Mouse (Mus musculus) embryonic facial prominence, embryonic 14.5 days (tissue): ENCODE measurements around the gene Kcna5. TPM values are rescaled to one million over a fixed set of nuclear protein-coding genes. Genes with fewer than 3 reads are reported as not detected.

Experiments used
- ATAC-seq: fragments of 200-750 bp; cut with Nextera tagmentation; 2 replicates; pipeline ENCODE4 v1.8.0; 2017; ENCODE audit warnings: low read depth, moderate number of reproducible peaks, moderate TSS enrichment
- DNase-seq: peaks from one replicate; pipeline ENCODE4 v3.0.0-alpha.2; 2015; ENCODE audit warnings: low spot score
- H3K27ac ChIP-seq: fragments of 300-500 bp; sonication (generic); replicated peaks from 2 replicates; pipeline ENCODE4 v1.5.1; 2014; ENCODE audit warnings: low read depth, mild to moderate bottlenecking, low read length, moderate library complexity
- H3K27me3 ChIP-seq: fragments of 300-500 bp; sonication (generic); replicated peaks from 2 replicates; pipeline ENCODE4 v1.6.1; 2014; ENCODE audit warnings: low read length; ENCODE audit not compliant: control insufficient read depth, insufficient read depth
- H3K36me3 ChIP-seq: fragments of 300-500 bp; sonication (generic); 2 replicates; pipeline ENCODE4 v1.6.1; 2014; ENCODE audit warnings: low read length, mixed read lengths; ENCODE audit not compliant: control insufficient read depth, insufficient read depth
- H3K4me1 ChIP-seq: fragments of 300-500 bp; sonication (generic); 2 replicates; pipeline ENCODE4 v1.6.1; 2014; ENCODE audit warnings: antibody characterized with exemption, low read length; ENCODE audit not compliant: control insufficient read depth, insufficient read depth
- H3K4me2 ChIP-seq: fragments of 300-500 bp; sonication (generic); 2 replicates; pipeline ENCODE4 v1.6.1; 2014; ENCODE audit warnings: low read depth, mild to moderate bottlenecking, low read length, moderate library complexity, mixed read lengths
- H3K4me3 ChIP-seq: fragments of 300-500 bp; sonication (generic); 2 replicates; pipeline ENCODE4 v1.5.1; 2014; ENCODE audit warnings: low read depth, mild to moderate bottlenecking, low read length
- H3K9ac ChIP-seq: fragments of 300-500 bp; sonication (generic); 2 replicates; pipeline ENCODE4 v1.6.1; 2014; ENCODE audit warnings: low read depth, mild to moderate bottlenecking, low read length, moderate library complexity, mixed read lengths
- H3K9me3 ChIP-seq: fragments of 300-500 bp; sonication (generic); 2 replicates; pipeline ENCODE4 v1.6.1; 2016; ENCODE audit warnings: low read length; ENCODE audit not compliant: control insufficient read depth
- WGBS: fragments of 180-500 bp; shearing (Covaris S2); extraction: QIAGEN DNeasy Blood & Tissue Kit; methylation state at CpG from one replicate; pipeline ENCODE4 v1.1.7; 2014; 5-methylcytosine and 5-hydroxymethylcytosine counted together
- polyA plus RNA-seq: library from polyadenylated mRNA; unstranded; fragments of >200 nt; fragmentation: Nextera tagmentation; extraction: Ambion mirVana; gene quantifications from 2 replicates; pipeline ENCODE4 v1.2.1, GENCODE M21; 2014

The Kcna5 gene
- polyA plus RNA-seq, 1 experiment from 2014 or later = 6.8 TPM

DNA sequence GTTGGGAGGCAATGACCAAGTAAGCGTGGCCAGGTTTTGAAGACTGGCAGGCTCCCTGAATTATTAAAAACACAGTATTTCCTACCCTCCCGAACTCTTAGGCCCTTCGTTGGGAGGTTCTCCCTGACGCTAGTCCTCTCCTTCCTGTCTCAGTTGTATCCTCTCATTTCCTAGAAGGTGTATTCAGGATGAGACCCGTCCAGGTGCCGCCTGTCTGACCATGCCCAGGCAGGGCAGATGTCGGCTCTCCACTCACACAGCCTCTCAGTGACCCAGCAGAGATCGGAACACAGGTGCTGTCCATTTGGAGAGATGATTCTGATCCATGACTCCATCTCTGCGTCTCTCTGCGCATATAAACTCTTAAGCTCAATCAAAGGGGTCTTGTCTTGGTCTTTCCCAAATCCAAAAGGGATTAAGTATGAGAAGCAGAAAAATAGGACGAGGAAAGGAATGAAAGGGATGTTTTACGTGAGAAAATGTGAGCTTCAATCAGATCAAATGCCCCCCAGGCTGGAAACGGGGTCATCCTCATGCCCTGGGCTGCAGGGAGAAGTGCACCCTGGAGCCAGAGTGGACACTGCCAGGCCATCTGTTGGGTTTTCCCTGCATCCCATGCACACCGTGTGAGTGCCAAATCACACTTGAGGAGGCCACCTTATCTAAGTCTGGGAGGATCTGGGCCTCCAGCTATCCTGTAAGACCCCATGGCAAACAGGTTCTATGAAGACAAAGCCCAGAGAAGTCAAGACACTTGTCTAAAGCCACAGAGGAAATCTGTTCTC, 33.0 kb upstream of the Kcna5 start:
- Histone ChIP-seq H3K4me2 (no peak overlapping the region), H3K36me3 (no peaks in the 10 kb centered on the region), H3K9me3 (no peaks in the 10 kb centered on the region), H3K4me3 (no peak overlapping the region), H3K27ac (no peak overlapping the region), H3K9ac (no peak overlapping the region), H3K27me3 (no peaks in the 10 kb centered on the region), H3K4me1 (no peaks in the 10 kb centered on the region)
- 75% methylated on average over 14 of the region's 14 CpGs for WGBS
- ATAC-seq (no peak), DNase-seq (no peak)

DNA sequence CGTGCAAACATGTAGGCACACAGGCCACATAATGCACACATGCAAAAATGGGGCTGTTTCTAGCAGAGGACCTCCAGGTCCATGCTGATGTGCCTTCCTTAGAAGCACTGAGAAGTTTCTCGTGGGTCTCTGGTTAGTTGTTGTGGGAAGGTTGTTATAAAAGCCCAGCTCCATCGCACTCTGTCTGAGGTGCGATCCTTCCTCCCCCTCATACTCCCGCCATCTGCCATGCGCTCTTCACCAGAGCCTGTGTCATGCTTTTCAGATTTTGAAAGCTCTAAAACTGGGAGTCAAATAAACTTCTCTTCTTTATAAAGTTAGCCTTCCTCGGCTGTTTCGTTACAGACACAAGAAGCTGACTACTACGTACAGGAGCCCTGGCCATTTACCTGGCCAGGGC, 32.1 kb upstream of the Kcna5 start:
- Histone ChIP-seq H3K4me1 (no peaks in the 10 kb centered on the region), H3K27ac (no peak overlapping the region), H3K4me2 (no peak overlapping the region), H3K4me3 (no peak overlapping the region), H3K9ac (no peak overlapping the region), H3K36me3 (no peaks in the 10 kb centered on the region), H3K27me3 (no peaks in the 10 kb centered on the region), H3K9me3 (no peaks in the 10 kb centered on the region)
- DNase-seq (no peak), ATAC-seq (no peak)
- 93% methylated on average over 9 of the region's 9 CpGs for WGBS

DNA sequence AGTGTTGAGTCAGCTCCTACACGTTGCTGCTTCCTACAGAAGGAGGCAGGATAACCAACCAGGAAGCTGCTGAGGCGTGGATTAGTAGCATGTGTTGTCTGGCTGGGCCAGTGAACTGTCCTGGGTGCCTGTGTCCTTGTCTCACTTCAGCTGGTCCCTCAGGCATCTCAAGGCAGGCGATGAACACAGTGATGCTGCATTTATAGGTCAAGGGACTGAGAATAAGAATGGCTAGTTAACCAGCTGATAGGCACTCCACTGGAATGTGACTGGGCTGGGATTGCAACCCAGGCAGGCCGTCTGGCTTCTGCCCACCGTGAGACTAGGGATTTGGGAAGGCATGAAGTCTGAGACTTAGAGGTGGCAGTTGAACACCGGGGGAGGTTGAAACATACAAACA, 29.2 kb upstream of the Kcna5 start:
- DNase-seq (no peak), ATAC-seq (no peak)
- Histone ChIP-seq H3K4me3 (no peak overlapping the region), H3K9me3 (no peaks in the 10 kb centered on the region), H3K4me2 (no peak overlapping the region), H3K27me3 (no peaks in the 10 kb centered on the region), H3K9ac (no peak overlapping the region), H3K4me1 (no peaks in the 10 kb centered on the region; the same call in 1 of the 2 replicates), H3K36me3 (no peaks in the 10 kb centered on the region), H3K27ac (no peak overlapping the region)
- WGBS = 57% methylated on average over 6 of the region's 6 CpGs

DNA sequence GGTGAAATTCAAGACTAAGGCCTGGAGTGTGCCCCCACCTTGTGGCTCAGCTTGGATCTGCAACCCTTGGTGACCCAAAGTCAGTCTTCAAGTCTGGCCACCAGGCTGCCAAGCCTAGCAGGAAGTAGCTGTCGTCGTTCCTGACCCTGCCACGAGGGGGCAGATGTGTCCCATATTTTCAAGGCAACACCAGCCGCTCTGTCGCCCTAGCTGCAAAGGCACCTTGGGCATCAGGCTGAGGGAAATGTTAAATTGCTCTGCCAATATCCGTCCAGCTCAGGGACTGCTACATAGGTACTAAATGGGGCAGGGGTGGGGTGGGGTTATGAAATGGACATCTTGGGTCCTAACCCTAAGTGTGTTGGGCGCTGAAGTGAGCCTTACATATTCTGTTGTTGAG, 28.7 kb upstream of the Kcna5 start:
- Histone ChIP-seq H3K4me2 (no peak overlapping the region), H3K9ac (no peak overlapping the region), H3K36me3 (no peaks in the 10 kb centered on the region), H3K27me3 (no peaks in the 10 kb centered on the region), H3K4me1 (no peaks in the 10 kb centered on the region; the same call in 1 of the 2 replicates), H3K27ac (no peak overlapping the region), H3K9me3 (no peaks in the 10 kb centered on the region), H3K4me3 (no peak overlapping the region)
- DNase-seq (peak; percentile 85), ATAC-seq (no peak)
- 14% methylated on average over 7 of the region's 7 CpGs for WGBS

DNA sequence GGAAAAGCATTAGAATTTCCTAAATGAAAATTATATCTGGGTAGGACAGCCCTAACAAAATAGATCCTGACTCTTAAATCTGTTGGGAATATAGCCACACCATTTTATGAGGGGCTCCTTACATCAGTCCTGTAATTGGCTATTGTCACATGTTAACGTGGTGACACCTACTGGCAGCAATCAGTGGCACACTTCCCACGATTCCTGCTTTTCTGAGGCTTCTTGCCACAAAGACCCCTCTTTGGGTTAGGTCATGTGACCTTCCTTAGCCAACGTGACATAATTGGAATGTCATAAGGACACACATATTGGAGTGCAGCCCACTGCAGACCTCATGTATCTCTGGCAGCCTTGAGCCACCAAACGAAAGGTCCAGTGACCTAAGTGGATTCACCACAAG, 26.5 kb upstream of the Kcna5 start:
- Histone ChIP-seq H3K4me1 (no peaks in the 10 kb centered on the region; the same call in 1 of the 2 replicates), H3K4me2 (no peak overlapping the region), H3K9ac (no peak overlapping the region), H3K27me3 (no peaks in the 10 kb centered on the region), H3K27ac (no peak overlapping the region), H3K9me3 (no peaks in the 10 kb centered on the region), H3K36me3 (no peaks in the 10 kb centered on the region), H3K4me3 (no peak overlapping the region)
- ATAC-seq (no peak), DNase-seq (no peak)
- whole genome bisulfite sequencing = 33% methylated on average over 4 of the region's 4 CpGs

DNA sequence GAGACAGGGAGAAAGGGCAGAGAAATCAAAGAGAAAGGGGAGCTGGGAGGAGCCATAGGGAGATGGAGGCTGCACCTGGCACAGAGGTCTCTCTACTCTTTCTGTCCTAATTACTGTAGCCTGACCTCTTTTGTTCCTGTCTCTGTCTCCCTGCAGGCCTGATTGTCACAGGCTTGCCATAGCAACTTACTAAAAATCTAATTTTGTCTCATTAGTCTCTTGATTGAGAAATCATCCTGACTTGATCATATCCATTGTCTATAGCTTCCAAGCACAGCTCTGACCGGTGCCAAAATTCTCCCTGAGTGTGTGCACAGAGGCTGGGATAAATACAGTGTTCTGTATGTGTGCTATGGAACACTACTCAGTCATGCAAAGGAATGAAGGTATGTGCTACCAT, 25.5 kb upstream of the Kcna5 start:
- Histone ChIP-seq H3K4me2 (no peak overlapping the region), H3K4me1 (no peaks in the 10 kb centered on the region; the same call in 1 of the 2 replicates), H3K9me3 (no peaks in the 10 kb centered on the region), H3K4me3 (no peak overlapping the region), H3K36me3 (no peaks in the 10 kb centered on the region), H3K27me3 (no peaks in the 10 kb centered on the region), H3K9ac (no peak overlapping the region), H3K27ac (no peak overlapping the region)
- WGBS = 80% methylated on average over 1 of the region's 1 CpGs
- DNase-seq (no peak), ATAC-seq (no peak)

DNA sequence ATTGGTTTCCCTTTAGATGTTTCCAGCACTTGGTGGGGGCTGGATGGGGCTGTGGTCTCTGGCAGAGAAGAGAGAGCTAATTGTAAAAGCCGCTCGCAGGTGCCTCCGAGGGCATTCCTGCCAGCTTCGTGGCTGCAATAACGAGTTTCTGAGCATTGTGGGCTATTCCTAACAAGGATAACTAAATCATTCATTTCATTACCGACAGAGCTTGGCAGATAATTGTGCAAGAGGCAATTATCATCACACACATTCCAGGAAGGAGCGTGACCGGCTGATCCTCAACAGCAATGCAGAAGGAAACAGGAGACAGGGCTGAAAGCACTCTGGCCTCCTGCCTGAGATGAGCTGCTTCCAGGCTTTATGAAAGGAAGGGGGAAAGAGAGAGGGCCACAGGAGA, 24.8 kb upstream of the Kcna5 start:
- 19% methylated on average over 8 of the region's 8 CpGs for WGBS

DNA sequence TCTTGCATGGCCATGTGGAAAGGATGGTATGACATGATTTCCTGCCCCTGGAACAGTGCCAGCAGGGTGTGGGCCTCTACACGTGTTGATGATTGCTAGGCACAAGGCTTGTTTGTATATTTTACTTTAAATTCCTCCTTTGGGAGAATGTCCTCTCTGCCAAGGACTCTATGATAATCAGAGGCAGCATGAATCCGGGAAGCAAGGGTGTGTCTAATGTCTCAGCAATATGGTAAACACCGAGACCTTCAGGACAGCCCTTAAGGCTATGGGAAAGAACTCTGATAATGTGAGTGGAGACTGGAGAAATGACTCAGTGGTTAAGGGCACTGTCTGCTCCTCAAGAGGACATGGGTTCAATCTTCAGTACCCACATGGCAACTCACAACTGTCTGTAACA, 23.1 kb upstream of the Kcna5 start:
- ATAC-seq (no peak), DNase-seq (no peak)
- no peaks in the 10 kb centered on the region for H3K36me3 ChIP-seq
- H3K9me3 ChIP-seq = no peaks in the 10 kb centered on the region
- peaks cover 1% of the 10 kb centered on the region; the same call in 1 of the 2 replicates for H3K27me3 ChIP-seq
- H3K27ac ChIP-seq = no peak overlapping the region
- H3K4me2 ChIP-seq = no peak overlapping the region
- no peaks in the 10 kb centered on the region; the same call in 1 of the 2 replicates for H3K4me1 ChIP-seq
- no peak overlapping the region for H3K9ac ChIP-seq
- WGBS = 61% methylated on average over 3 of the region's 3 CpGs
- H3K4me3 ChIP-seq = no peak overlapping the region

More for the DNA sequence above, 24.8 kb upstream of the Kcna5 start:
- Histone ChIP-seq H3K36me3 (no peaks in the 10 kb centered on the region), H3K4me2 (no peak overlapping the region), H3K9me3 (no peaks in the 10 kb centered on the region), H3K9ac (no peak overlapping the region), H3K4me1 (no peaks in the 10 kb centered on the region; the same call in 1 of the 2 replicates), H3K4me3 (no peak overlapping the region), H3K27ac (no peak overlapping the region), H3K27me3 (no peaks in the 10 kb centered on the region)
- peak; percentile 82 for DNase-seq
- peak; percentile 59 for ATAC-seq

DNA sequence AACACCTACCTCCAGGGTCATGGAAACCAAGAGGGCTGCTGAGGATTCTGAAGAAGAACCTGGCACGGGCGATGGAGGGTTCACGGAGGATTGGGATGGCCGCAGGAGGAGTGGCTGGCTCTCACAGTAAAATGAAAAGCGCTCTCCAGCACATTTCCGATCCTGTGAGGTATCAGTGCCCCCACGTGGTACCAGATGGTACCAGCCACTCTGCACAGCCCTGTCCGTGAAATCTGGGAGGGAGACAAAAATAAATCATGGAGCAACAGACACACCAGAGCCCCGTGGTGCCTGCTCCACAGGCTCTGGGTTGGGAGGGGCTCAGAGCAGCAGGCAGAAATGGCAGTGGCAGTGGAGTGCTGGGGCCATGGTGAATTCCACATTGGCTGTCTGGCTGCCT, 18.6 kb upstream of the Kcna5 start:
- peak; percentile 41 for DNase-seq
- H3K9me3 ChIP-seq = no peaks in the 10 kb centered on the region

More for the DNA sequence above, 18.6 kb upstream of the Kcna5 start:
- Histone ChIP-seq H3K4me3 (no peak overlapping the region), H3K27ac (no peak overlapping the region), H3K4me1 (no peaks in the 10 kb centered on the region), H3K36me3 (no peaks in the 10 kb centered on the region), H3K4me2 (0 out of 2 replicates have a peak overlapping the region, but pooled peaks have one; percentile 4), H3K9ac (no peak overlapping the region), H3K27me3 (peaks cover 12% of the 10 kb centered on the region; the same call in 1 of the 2 replicates)
- WGBS = 24% methylated on average over 9 of the region's 9 CpGs
- ATAC-seq = no peak
